Mouse (Mus musculus) right cerebral cortex, postnatal 10 days (tissue): ENCODE measurements at regions not wholly inside any gene's neighbourhood (a gene's known extent, or its start where the extent isn't known, plus 50 kb on each side); places are given as distances from the start of the nearest gene placed in this dataset.

Source experiments
- DNase-seq, 2 experiments: peaks; one replicate each; pipeline ENCODE4 v3.0.0; 2021; ENCODE audit warnings: low spot score in 2 of 2

DNA sequence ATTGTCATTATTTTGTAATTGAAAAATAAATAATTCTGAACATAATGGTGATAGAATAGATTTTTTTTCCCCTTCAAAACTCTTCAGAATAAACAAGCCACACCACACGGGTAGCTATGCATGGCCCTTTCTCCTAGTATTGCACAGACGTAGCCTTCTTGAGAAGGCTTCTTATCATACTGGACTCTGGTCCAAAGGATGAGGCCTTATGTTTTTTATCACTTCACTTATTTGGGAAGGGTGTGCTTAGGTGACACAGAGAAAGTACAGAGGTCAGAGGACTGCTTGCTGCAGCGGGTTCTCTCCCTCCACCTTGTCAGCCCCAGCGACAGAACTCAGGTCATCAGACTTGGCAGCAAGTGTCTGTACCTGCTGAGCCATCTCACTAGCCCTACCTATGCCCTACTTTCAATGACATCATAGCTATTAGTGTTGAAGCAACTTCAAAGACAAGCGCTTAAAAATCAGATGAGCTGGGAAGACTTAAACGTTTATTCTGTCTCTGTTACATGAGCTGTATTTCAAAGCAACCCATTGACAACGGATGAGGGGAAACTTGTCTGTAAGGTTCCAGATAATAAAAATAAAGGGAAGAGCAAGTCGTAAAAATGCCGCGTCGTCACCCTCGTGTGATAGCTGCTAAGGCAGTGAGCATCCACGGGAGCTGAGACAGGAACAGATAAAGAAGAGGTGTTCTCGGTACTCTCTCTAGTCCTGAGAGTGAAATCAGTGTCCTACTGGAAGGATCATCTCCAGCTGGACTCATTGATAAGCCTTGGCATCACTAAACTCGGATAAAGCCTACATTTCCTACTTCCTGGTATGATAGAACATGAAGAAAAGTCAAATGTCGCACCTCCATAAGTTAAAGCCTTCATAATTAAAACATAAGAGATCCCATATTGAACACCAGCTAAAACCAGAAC is 226.2 kb downstream of the Sp3 start:
- DNase-seq: no peak

DNA sequence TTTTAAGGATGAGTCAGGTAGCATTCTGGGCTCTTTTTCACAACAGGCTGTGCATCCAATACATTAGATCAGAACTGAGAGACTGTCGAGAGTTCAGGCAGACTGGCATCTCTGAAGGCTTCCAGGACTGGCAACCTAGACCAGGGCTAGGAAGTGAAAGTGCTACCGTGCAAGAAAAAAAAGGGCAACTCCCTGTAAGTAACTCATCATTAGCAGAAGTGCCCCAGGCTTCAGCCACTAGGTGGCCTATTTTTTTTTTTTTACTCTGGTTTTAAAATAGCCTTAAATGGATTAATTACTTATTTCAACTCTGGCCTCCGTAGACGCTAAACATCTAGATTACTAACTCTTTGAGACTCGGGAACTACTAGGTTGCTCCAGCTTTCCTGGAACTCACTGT is 216.8 kb downstream of the Sp3 start:
- no peak for DNase-seq

DNA sequence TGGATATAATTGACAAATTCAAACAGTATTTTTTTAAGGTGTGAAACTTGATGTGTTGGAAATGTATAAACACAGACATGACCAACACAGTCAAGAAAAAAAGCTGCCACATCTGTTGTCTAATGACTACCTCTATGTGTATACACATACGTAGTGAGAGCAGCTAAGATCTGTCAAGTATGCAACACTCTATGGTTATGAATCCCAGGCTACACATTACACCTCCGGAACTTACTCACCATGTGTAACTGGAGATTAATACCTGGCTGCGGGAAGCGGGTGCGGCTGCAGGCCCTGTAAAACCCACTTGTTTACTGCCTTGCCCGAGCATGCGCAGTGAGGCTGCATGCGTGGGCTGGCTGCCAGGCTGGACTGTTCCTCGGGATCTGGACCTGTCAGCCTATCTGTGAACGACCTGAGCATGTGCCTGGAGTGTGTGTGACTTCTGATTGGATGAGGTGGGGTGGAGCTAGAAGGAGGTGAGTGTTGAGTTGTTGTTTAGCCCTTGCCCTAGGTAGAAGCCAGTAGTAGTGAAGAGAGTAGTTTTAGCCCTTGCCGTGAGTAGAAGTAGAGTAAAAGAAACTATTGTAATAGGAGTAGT is 211.1 kb downstream of the Sp3 start:
- DNase-seq: no peak

DNA sequence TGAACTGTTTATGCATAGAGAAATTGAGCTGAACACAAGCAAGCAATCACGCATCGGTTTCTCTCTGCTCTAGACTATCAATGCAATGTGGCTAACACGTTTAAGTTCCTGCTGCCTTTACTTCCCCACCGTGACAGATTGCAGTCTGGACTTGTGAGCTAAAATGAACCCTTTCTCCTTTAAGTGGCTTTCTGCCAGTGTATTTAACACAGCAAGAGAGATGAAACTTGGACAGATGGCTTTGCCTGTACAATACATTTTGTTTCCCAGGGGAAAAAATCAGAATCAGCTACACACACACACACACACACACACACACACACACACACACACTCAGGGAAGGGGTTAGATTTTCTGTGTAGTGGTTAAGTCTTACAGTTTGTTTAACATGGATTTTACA is 206.8 kb downstream of the Sp3 start:
- no peak for DNase-seq

DNA sequence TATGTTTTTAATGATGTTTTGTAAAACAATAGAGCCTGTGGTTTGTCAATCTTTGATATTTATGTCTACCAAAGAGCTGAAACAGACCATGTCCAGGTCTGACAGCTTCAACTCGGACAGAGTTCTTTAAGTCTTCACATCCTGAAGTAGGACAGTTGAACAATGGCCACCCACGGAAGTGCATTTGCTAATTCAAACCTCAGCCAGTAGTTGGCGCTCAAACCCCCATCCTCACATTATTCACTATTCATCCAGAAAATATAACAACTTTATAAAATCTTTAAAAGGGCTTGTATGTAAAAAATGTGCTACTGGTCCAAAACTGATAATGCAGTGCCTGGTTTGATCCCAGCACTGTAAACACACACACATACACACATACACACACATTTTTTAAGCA is 202.9 kb downstream of the Sp3 start:
- DNase-seq: no peak

DNA sequence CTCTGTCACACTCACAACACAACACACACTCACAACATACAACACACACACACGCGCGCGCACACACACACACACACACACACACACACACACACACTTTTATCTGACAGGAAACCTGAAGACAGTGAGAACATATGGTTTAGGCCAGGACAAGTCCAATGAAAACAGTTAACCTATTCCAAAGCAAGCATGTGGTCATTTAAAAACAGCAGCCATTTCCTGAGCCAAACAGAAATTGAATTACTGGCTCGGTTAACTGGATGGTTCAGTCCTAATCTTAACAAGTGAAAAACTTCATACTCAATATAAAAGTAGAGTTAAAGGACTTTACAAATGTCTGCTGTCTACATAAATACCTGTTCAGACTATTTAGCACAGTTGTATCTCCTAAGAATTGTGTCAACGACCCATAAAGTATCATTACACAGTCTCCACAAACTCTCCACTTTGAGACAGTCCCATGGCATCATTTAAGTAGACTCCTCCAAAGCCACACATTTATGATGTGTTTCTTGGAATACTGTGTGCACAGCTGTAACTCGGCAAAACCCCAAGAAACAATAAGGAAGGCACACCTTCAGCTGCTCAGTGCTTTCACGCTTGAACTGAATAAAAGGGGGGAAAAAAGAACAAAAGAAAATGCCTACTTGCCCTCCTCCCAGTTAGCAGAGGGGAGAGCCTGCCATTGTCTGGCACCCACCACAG is 202.3 kb downstream of the Sp3 start:
- DNase-seq: no peak

DNA sequence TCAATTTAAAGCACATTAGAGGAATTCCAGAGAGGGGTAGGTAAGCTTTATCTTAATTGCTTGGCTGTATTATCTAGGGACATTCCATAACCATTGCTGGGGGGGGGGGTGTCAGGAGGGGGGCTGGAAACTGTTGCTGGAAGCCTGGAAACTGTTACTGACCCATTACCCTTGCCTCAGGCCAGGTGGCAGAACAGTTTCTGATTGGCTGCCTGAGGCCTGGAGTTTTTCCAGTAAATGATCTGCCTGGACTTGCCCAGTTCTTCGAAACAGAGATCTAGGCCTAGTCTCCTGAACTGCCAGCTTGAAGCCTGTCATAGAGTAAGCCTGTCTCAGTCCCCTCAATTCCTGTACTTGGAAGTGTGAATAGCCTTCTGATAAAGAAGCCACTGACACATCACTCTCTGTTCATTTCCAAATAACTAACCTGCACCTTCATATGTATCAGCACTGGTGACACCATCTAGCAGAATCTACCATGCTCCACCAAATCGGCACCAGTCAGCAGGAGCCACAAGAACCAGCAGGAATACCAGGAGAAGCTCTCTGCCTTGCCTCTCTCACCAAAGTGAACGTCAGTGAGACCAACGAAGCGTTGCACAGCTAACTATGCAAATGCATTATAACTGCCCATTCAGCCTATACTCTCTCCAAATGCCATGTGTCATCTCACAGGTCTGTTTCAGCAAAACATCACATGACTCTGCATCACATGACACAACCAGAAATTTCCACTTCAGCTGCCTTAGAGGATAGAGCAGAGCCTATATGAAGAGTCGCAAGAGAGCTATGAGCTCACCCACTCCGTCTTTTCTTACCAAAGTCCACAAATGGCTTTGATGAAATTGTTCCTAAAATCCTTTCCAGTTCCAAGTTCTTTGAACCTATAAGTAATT is 200.7 kb downstream of the Sp3 start:
- DNase-seq: no peak

DNA sequence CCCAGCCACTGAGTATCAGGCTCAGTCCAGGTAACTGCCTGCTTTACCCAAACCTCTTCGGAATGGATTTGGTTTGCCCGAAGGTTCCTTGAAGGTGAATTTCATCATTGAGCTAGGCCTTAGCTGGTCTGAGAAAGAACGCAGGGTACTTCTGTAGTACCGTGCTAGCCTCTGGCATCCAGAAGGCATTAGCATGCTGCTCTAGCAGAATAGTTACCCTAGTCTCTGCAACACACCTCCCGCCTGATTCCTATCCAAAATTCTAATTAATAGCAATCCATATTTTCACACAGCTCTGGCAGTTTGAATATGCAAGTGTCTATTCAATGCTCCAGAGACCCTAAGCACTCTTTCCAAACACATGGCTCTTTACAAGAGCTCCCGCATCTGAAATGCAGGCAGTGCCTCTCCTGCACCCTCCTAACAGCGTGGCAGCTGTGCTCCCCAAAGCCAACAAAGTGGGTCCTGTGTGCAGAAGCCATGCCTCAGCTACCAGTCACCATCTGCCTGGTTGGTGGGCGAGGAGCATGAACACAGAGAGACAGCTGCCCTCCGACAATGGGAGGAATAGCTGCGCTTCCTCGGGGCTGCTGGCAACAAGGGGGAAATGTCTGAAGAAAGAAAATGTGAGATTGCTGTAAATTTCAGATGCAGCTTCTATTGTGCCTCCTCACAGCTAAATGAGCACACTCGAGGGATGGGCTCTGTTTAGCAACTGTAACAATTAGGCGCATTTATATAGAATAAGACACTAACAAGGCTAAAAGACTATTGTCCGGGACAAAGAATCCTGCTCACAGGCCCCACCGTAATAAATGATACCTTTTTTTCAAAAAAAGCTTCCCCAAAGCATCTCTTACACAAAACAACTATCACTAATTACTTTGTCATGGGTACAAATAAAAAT is 198.6 kb downstream of the Sp3 start:
- DNase-seq: peak; percentile 74 to 78

DNA sequence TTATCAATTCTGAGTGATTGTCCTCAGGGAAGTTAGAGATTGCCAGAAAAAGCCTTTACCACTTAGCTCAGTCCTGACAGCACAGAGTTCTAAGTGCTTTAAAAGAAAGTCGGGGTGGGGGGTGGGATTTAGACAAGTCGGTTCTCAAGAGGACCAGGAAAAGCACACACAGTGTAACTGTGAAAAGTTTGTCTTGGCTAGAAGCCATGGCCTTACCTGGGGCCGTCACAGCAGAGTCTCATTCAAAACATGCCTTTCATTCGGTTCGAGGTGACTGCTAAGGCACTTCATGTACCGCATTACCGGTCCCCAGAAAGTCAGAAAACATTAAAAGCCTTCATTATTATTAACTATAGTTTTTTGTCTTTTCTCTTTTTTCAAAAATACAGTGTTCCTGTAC is 197.9 kb downstream of the Sp3 start:
- DNase-seq: no peak

DNA sequence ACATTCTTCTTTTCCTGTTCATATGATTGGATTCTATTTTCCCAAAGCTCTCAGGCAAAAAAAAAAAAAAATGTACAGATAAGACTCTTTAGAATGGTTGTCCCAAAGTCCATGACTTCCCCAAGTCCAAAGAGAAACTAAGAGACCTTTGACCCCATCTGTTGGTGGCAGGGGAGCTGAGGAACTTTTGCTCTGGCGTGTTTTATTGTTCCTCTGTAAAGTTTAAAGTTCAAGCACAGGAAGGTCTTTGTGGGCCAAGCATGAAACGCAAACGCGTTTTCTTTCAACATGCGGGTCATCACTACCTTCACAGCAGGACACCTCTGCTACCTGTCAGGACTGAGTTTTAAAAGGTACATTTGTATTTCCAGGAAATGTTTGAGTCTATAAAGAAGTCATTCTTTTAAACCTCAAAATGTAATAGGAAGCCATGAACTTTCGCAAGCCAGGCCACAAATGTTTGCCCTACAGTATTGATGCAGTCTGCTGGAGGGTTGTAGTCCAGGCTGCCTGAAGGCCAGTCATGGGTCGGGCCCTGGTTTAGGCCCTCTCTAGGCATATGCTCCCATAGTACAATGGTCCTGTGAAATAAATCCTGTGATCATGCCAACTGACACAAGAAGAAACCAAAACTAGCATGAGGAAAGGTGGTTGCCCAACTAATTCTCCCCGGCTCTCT is 194.7 kb downstream of the Sp3 start:
- no peak for DNase-seq

DNA sequence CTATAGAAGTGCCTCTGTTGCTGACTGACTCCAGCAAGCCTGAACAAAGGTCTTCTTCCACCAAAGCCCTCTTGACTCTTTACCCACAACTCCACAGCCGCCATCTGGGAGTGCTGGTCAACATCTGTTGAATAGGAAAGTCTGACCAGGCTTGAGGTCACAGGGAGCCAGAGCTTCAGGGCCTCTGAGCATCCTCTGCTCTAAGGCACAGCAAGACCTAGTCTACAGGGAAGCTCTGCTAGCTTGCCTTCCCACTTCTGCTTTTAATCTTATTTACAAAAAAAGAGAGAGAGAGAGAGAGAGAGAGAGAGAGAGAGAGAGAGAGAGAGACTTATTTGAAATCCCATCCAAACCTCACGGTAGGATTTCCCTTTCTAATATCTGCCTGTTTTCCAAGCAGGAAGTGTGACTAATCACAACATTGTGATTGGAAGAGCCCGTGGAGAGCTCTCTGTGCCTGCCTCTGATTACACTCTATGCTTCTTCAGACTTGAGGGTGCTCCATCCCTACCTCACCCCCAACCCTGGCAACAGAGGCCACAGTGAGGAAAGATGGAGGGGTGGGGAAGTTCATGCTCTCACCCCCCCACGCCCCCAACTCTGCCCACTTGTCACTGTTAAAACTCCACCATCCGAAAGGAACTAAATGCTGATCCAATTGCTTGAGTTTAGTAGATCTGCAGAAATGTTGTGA is 194.1 kb downstream of the Sp3 start:
- no peak for DNase-seq

DNA sequence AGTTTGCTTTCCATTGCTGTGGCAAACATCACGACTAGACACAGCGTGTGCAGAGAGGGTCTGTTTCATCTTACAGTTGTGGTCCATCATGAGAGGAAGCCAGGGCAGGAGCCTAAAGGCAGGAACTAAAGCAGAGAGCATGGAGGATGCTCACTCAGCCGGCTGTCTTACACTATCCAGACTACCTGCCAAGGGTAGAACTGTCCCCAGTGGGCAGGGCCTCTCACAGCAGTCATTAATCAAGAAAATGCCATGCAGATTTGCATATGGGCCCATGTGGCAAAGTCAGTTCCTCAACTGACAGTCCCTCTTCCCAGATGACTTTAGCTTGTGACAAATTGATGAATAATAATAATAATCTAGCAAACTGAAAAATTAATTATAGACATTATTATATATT is 192.6 kb downstream of the Sp3 start:
- DNase-seq: no peak

DNA sequence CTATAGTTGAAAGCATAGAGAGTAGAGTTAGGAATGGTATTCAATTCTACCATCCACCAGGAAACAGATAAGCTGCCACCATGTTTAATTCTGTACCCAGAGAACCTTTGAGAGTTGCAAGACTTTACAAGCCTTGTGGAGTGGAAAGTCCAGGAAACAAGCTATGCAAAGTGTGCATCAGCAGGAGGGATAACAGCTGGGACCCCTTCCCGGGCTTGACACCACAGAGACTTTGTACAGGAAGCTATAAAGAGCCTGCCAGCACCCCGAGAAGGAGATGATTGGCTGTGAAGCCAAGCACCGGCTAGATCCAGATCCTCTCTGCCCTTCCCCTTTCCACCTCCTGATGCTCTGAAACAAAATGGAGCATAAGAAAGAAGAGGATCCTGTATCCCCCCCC is 188.8 kb downstream of the Sp3 start:
- no peak for DNase-seq

DNA sequence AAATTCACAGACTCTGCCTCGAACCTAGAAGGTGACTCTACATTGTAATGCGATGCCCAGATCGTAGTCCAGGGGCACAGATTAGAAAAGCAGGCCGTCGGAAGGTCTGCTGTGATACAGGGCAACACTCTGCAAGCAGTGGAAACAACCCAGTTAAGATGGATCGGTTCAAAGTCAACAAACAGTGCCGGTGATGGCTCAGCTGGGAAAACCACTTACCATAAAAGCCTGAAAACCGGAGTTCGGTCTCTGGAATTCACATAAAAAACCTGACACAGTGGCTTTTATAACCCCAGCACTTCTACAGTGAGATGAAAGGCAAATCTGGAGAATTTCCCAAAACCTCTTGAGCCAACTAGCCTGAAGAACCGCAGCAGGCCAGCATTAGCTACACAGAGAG is 186.8 kb downstream of the Sp3 start:
- DNase-seq: no peak

DNA sequence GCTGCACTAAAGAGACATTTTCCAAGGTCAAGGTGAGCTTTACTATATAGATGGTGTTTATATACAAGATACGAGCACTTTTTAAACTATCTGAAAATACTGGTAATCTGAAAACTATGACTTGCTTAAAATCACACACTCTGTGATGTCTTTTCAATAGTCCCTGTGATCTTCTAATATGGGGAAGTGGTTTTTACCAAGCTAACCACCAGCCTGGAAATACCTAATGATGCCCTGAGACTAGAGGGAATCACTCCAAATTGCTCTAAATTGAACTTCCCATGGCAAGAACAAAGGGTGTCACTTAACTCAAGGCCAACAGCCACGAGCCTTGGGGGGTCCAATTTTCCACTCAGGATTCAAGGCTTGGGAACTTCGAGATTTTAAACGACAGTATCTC is 185.7 kb downstream of the Sp3 start:
- no peak for DNase-seq

DNA sequence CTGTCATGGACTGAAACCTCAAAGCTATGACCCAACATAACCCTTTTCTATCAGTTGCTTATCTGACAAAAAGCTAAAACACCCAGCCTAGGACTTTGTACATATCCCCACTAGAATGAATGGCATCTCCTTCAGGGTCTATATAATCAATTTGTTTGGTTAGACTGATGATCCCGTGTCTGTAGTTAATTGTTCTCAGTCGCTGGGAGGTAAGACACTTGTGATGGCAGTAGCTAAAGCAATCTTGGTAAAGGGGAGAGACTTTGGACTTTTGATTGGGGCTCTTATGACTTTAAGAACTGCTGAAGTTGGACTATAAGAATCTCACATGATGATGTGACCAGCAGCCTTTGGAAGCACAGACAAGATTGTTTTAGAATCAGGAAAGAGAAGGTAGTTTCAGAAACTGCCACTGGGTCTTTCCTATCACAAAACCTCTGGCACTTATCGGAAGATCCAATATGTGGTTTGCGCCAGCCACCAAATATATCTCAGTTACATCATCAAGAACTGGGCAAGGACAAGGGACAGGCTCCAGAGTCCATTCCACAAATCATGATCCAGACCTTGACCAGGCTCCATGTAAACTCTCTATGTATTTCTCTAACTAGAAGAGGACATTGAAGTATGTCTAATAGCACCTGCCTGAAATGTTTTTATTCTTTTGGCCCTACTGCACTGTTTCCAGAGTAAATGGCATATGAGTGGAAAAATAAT is 183.1 kb downstream of the Sp3 start:
- no peak for DNase-seq

DNA sequence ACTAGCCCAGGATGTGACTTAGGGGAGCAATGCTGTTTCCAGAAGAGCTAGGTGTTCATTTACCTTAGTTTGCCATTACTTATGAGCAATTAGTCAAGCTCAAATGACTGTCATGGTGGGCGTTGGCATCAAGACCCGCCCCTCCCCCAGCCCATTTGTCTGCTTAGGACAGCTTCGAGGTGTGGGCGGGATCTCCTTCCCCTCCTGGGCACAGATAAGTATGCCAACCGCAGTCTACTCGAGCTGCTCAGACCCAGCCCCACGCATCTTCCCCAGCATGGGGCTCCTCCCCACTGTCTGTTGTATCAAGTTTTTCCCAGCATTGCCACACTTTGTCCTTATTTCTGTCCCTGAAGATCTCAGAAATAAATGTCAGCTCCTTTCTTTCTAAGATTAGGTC is 179.6 kb downstream of the Sp3 start:
- no peak for DNase-seq

DNA sequence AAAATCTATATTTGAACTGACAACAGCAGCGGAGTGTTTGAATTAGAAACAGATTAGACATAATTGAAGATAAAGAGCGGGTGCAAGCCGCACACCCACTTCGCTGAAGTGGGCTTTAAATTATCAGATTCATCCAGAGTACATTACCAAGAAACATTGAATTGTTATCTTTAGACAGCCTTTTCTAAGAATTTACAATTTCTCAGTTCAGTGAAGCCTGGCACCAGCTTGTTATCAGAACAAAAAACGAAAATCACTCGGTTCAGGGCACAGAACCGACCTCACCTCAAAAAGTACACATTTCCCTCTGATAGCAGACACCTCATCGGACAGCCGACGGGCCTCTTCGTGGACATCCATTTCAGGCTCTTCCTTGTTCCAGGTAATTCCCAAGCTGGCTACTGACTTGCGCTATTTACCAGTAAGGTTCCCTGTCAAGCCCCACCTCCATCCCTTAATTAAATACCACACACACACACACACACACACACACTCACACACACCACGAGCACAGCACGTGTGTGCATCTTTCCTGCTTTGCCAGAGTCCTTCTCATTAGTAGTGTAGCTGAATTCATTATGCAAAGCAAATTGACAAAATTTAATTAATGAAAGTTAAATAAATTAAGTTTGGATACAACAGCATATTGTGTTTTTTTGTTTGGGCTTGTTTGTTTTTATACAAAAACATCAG is 166.8 kb downstream of the Sp3 start:
- DNase-seq: no peak
